Mouse (Mus musculus) embryonic fibroblast, embryonic 13.5 days (primary cell): Measurements from ENCODE around the gene Mafg.

Experiments
- CTCF ChIP-seq: IDR thresholded peaks from 2 replicates; pipeline ENCODE4 v1.5.1; 2011; ENCODE audit warnings: mild to moderate bottlenecking, control low read depth, low read length, moderate library complexity, borderline replicate concordance; ENCODE audit not compliant: insufficient read depth
- POLR2A ChIP-seq: IDR thresholded peaks from 2 replicates; pipeline ENCODE4 v1.6.1; 2011; ENCODE audit warnings: low read depth, mild to moderate bottlenecking, control low read depth, low read length, moderate library complexity

DNA sequence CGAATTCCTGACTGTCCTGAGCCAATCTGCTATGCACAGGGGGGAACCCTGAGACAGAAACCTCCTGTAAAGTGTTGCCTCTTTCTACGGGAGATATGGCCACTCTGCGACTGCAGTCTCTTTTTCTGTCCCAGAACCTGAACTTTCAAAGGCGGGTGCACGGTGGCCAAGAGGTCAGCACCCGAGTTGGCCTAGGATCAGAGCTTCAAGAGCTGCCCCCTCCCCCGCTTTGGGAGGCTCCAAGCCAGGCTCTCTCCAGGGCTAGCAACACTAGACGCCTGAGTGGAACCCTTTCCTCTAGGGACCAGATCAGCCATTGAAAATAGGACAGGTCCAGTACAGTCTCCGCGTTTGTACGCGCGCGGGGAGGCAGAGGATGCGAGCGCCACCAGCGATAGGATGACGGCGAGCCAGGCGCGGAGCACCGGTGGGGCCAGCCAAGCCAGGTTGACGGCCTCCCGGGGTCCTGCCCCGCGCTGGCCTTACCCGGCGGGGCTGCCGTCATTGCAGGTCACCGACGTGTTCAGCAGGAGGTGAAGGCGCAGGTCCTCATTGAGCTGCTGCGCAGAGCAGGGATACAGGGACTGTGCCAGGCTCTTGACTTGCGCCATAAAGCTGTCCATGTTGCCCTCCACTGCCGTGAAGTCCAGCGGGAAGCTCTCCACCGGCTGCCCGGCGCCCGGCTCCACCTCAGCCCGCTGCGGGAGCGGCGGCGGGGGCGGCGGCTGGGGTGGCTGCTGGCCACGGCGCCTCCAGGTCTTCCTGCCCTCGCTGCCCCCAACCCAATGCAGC lies 26.3 kb upstream of the Mafg start:
- no peak for TF ChIP-seq POLR2A
- TF ChIP-seq CTCF = no peak
